ENCODE assay signal across 8 mouse cellular contexts in genomic region chr6:48742422-48743351, GRCm38 (mm10). TPM values are rescaled to one million over a fixed set of nuclear protein-coding genes. Genes with fewer than 3 reads are reported as not detected.
A peak's percentile ranks its signal among the peaks of the same experiment; 100 is the strongest.
DNase-seq lines count a peak whose midpoint lies in the region; ATAC-seq lines count a peak whose summit lies in the region.

No protein-coding gene starts in this region.

- peaks cover 47% of the 10 kb centered on the region for H3K27me3 ChIP-seq in heart, embryonic 10.5 days (ENCODE audit: insufficient read depth, poor library complexity, severe bottlenecking)
- H3K27me3 ChIP-seq in forebrain, embryonic 14.5 days (replicated peaks; ENCODE audit: control insufficient read depth, insufficient read depth, low read length), result peaks cover 22% of the 10 kb centered on the region
- peaks cover 39% of the 10 kb centered on the region for H3K27me3 ChIP-seq in kidney, embryonic 15.5 days

- WGBS in heart, embryonic 10.5 days, result 9% methylated on average over 52 of the region's 52 CpGs
- under 1% methylated on average over 52 of the region's 52 CpGs for WGBS in forebrain, embryonic 14.5 days
- WGBS in kidney, embryonic 15.5 days, result 5% methylated on average over 52 of the region's 52 CpGs

- DNase-seq in heart, embryonic 10.5 days (ENCODE audit: low spot score), result peak; percentile 75
- no peak for DNase-seq in heart, adult 9 months (ENCODE audit: low spot score in 2 of 2)
- peak; percentile 52 for DNase-seq in ZHBTc4 (ENCODE audit: low read depth, low spot score)
- no peak for DNase-seq in forebrain, embryonic 14.5 days (ENCODE audit: low spot score)
- DNase-seq in mesoderm, embryonic 11.5 days (ENCODE audit: low read depth, low spot score), result peak; percentile 20
- peak; percentile 72 for DNase-seq in yolk sac, embryonic 10.5 days (ENCODE audit: low spot score)
- DNase-seq in urinary bladder, postnatal 10 days (ENCODE audit: low spot score), result no peak

- peak; percentile 60; the same call in 1 of the 2 replicates for ATAC-seq in forebrain, embryonic 14.5 days
- ATAC-seq in kidney, embryonic 15.5 days (replicated peaks; ENCODE audit: low FRiP score), result peak; percentile 68

- peak overlapping the region; percentile 54 for H3K9ac ChIP-seq in forebrain, embryonic 14.5 days (ENCODE audit: low read length)
- H3K9ac ChIP-seq in kidney, embryonic 15.5 days, result peak overlapping the region; percentile 47

- H3K36me3 ChIP-seq in heart, embryonic 10.5 days, result peaks cover 6% of the 10 kb centered on the region; the same call in 1 of the 2 replicates
- no peaks in the 10 kb centered on the region for H3K36me3 ChIP-seq in forebrain, embryonic 14.5 days (ENCODE audit: control insufficient read depth, insufficient read depth, low read length)
- no peaks in the 10 kb centered on the region for H3K36me3 ChIP-seq in kidney, embryonic 15.5 days

- peak overlapping the region; percentile 64 for H3K4me2 ChIP-seq in forebrain, embryonic 14.5 days (ENCODE audit: low read length)
- peak overlapping the region; percentile 86 for H3K4me2 ChIP-seq in kidney, embryonic 15.5 days

- no peaks in the 10 kb centered on the region for H3K9me3 ChIP-seq in heart, embryonic 10.5 days
- H3K9me3 ChIP-seq in forebrain, embryonic 14.5 days (replicated peaks; ENCODE audit: control insufficient read depth, low read length), result no peaks in the 10 kb centered on the region
- H3K9me3 ChIP-seq in kidney, embryonic 15.5 days (replicated peaks), result no peaks in the 10 kb centered on the region

- peaks cover 26% of the 10 kb centered on the region for H3K4me1 ChIP-seq in heart, embryonic 10.5 days
- no peaks in the 10 kb centered on the region for H3K4me1 ChIP-seq in forebrain, embryonic 14.5 days (ENCODE audit: control insufficient read depth, insufficient read depth, low read length)
- H3K4me1 ChIP-seq in kidney, embryonic 15.5 days, result peaks cover 24% of the 10 kb centered on the region

- H3K4me3 ChIP-seq in heart, embryonic 10.5 days, result peak overlapping the region; percentile 61
- H3K4me3 ChIP-seq in forebrain, embryonic 14.5 days (ENCODE audit: low read depth, low read length), result peak overlapping the region; percentile 41
- H3K4me3 ChIP-seq in kidney, embryonic 15.5 days (replicated peaks), result peak overlapping the region; percentile 51

- H3K27ac ChIP-seq in heart, embryonic 10.5 days, result peak overlapping the region; percentile 50; the same call in 1 of the 2 replicates
- H3K27ac ChIP-seq in forebrain, embryonic 14.5 days (ENCODE audit: low read depth, low read length), result no peak overlapping the region
- H3K27ac ChIP-seq in kidney, embryonic 15.5 days, result peak overlapping the region; percentile 69

RNA-seq across cellular contexts. Expression of gene Gimap5, which starts 3.3 kb away (rescaled TPM):
- 2.7 and 4.0 TPM in 2 replicates for polyA plus RNA-seq in heart, embryonic 10.5 days (2016; fragmentation: Nextera tagmentation; extraction: Ambion mirVana)
- 0.96 and 1.5 TPM in 2 replicates for polyA plus RNA-seq in forebrain, embryonic 14.5 days (2014; fragmentation: Nextera tagmentation; extraction: Ambion mirVana)
- 16.4 and 16.5 TPM in 2 replicates for polyA plus RNA-seq in kidney, embryonic 15.5 days (2015; fragmentation: Nextera tagmentation; extraction: Ambion mirVana)

RNA-seq across cellular contexts. Expression of gene Gimap1, which starts 3.8 kb away (rescaled TPM):
- 14.6 and 19.0 TPM in 2 replicates for polyA plus RNA-seq in heart, embryonic 10.5 days (2016; fragmentation: Nextera tagmentation; extraction: Ambion mirVana)
- polyA plus RNA-seq in forebrain, embryonic 14.5 days (2014; fragmentation: Nextera tagmentation; extraction: Ambion mirVana), result 4.1 and 4.5 TPM in 2 replicates
- polyA plus RNA-seq in kidney, embryonic 15.5 days (2015; fragmentation: Nextera tagmentation; extraction: Ambion mirVana), result 32.4 and 33.1 TPM in 2 replicates

RNA-seq across cellular contexts. Expression of gene Gimap7, which starts 24.3 kb away (rescaled TPM):
- not detected in 2 replicates for polyA plus RNA-seq in heart, embryonic 10.5 days (2016; fragmentation: Nextera tagmentation; extraction: Ambion mirVana)
- polyA plus RNA-seq in forebrain, embryonic 14.5 days (2014; fragmentation: Nextera tagmentation; extraction: Ambion mirVana), result not detected in 2 replicates
- polyA plus RNA-seq in kidney, embryonic 15.5 days (2015; fragmentation: Nextera tagmentation; extraction: Ambion mirVana), result not detected in 2 replicates

RNA-seq across cellular contexts. Expression of gene Gm28053, which starts 24.3 kb away (rescaled TPM):
- polyA plus RNA-seq in heart, embryonic 10.5 days (2016; fragmentation: Nextera tagmentation; extraction: Ambion mirVana), result 1.9 and 2.5 TPM in 2 replicates
- 0.84 TPM in 1 of 2 replicates, not detected in the other for polyA plus RNA-seq in forebrain, embryonic 14.5 days (2014; fragmentation: Nextera tagmentation; extraction: Ambion mirVana)
- 2.7 and 3.3 TPM in 2 replicates for polyA plus RNA-seq in kidney, embryonic 15.5 days (2015; fragmentation: Nextera tagmentation; extraction: Ambion mirVana)

RNA-seq across cellular contexts. Expression of gene Gimap3, which starts 28.0 kb away (rescaled TPM):
- polyA plus RNA-seq in heart, embryonic 10.5 days (2016; fragmentation: Nextera tagmentation; extraction: Ambion mirVana), result 0.11 TPM in 1 of 2 replicates, not detected in the other
- polyA plus RNA-seq in forebrain, embryonic 14.5 days (2014; fragmentation: Nextera tagmentation; extraction: Ambion mirVana), result not detected in 2 replicates
- 0.08 TPM in 1 of 2 replicates, not detected in the other for polyA plus RNA-seq in kidney, embryonic 15.5 days (2015; fragmentation: Nextera tagmentation; extraction: Ambion mirVana)

Comparison
In these comparisons a context has a peak if more than half of its experiments do, and no peak if none do; other contexts are left out.
1. DNase-seq: peak in heart, embryonic 10.5 days (single experiment), ZHBTc4 (single experiment), mesoderm, embryonic 11.5 days (single experiment) and yolk sac, embryonic 10.5 days (single experiment); none in heart, adult 9 months (0 of 2), forebrain, embryonic 14.5 days (single experiment) and urinary bladder, postnatal 10 days (single experiment).
2. Peak in every context shown above with its lines, with median percentiles within 50 percentile points of each other: H3K4me3 ChIP-seq.